Mouse (Mus musculus): Measurements from ENCODE around the gene Cav2. TPM values are rescaled to one million over a fixed set of nuclear protein-coding genes. Genes with fewer than 3 reads are reported as not detected.

Cav2 gene
- 5.8 and 11.5 TPM in 2 replicates for polyA plus RNA-seq (2012; rRNA removed)

DNA sequence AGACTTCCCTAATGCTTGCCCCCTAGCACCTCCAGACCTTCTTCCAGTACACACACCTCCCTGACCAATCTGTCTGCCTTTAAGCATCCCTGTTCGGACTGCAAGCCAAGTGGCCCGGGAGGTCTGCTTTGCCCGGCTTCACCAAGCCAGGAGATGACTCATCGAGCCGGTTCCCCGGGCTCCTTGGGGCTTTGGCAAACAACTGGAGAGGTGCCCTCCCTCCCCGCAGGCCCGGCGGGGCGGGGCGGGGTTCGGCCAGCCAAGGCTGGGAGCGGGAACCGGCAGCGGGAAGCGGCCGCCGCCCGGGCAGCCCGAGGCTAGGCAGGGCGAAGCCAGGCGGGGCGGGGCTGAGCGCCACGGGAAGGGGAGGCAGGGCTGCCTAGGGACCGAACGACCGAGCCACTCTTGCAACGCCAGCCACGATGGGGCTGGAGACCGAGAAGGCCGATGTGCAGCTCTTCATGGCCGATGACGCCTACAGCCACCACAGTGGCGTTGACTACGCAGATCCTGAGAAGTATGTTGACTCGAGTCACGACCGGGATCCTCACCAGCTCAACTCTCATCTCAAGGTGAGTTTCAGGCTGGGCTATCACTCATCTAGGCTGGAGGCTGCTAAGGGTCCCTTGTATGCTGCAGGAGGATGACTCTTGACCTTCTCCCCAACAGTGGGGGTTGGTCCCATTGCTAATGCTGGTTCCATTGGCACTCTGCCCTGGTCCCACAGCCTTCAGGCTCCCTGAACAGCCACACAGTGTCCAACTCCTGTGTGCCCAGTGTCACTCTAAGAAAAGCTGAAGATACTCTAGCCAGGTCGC is at the start of gene Cav2:
TSS of gene Cav2 (plus strand) at position 247 of the 818 bp plus-strand sequence.
- peak; percentile 61 for DNase-seq (ENCODE audit: low read depth, low spot score)
- WGBS: 2% methylated on average over 40 of the region's 40 CpGs

DNA sequence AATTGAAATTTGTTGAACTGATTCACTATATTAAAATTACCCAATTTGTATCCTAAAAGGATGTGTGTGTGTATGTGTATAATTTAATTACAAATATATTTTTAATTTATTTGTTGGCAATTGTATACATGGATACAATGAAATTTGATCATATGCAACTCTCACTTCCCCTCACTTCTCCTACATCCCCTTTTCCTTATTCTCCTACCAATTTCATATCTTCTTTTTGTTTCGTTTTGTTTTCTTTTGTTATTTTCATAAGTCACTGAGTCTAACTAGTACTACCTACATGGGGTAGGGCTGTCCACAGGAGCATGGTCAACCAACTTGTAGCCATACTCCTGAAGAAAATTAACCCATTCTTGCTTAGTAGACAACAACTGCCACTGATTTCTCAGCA is 41.3 kb upstream of the Cav2 start:
- DNase-seq (ENCODE audit: low read depth, low spot score): no peak
- 86% methylated on average over 1 of the region's 1 CpGs for WGBS

DNA sequence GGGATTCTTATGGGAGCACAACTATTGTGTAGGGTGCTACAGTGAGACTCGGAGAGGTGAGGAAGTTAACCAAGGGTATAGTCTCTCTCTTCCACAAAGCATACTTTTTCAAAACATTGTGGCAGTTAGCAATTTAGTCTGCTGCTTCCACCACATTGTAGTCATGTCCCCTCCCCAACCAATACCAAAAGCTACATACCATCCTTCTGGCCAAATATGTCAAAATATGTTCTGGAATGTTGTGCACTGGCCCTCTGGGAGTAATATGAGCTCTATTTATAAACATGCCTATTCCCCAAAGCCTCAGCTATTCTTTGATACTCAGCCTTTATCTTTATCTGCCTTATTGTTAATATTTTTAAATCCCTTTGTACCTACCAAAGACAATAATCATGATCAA is 40.0 kb upstream of the Cav2 start:
- WGBS: 97% methylated on average over 1 of the region's 1 CpGs
- no peak for DNase-seq (ENCODE audit: low read depth, low spot score)

DNA sequence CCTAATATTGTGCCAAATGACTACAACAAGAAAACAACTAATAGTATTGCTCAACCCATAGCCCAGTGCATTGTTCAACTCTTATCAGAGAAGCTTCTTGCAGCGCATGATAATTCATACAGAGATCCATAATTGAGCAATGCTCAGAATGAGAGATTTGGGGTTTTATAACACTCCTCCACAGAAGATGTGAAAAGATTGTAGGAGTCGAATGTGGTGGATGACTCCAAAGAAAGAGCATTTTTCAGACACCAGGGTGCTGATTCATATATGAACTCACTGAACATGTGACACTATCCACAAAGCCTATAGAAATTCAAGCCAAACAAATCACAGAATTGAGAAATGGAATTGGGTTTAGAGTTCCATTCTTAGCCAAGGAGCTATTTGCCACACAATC is 34.0 kb upstream of the Cav2 start:
- WGBS: 97% methylated on average over 2 of the region's 2 CpGs
- no peak for DNase-seq (ENCODE audit: low read depth, low spot score)

DNA sequence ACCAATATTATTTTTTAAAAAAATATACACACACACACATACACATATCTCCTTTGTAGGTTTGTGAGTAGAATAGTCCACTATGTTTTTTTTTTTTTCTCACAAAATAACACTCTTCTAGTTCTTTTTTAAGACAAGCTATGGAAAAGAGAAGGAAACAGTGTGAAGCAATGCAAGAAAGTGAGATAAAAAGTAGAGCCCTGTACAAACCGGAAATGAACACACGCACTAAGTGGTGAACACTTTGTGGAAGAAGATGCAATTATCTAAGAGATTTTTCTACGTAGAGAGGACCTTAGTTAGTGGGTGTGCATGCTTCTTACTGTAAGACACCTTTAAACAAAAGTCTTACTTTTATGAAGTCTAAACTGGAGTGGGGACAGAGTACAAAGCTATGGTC is 33.3 kb upstream of the Cav2 start:
- 77% methylated on average over 3 of the region's 3 CpGs for WGBS
- DNase-seq (ENCODE audit: low read depth, low spot score): no peak

DNA sequence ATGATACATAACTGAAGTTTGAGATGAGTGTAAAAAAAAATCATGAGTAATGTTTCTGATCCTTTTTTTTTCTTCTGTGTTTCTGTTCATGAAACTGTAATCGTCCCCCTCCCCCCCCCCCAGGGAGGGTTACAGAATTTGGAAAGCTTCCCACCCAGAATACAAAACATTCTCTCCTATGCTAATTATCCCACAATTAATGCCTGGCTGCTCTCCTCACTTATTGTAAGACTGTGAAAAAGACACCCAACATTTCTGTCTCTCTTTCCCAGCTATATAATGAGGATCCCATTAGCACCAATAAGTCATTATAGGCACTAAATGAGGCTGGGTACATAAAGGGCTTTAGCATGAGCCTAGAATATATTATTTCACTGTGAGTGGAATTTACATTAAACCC is 32.7 kb upstream of the Cav2 start:
- 83% methylated on average over 1 of the region's 1 CpGs for WGBS
- no peak for DNase-seq (ENCODE audit: low read depth, low spot score)

DNA sequence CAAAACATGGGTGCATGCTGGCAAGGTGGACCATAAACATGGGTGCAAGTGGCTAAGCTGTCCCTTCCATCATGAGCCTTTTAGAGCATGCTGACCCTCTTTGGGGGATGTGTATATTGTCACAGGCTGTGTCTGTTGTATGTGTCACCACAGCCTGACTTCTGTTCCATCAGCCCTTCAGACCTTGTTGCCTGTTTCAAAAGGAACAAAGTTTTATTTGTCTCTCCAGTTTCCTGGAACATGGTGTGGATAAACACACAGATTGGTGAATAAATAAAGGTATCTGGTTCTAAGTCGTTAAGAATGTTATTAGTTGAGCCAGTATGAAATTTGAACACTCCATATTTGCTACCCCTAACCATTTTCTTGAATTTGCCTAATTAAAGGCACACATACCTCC is 29.0 kb upstream of the Cav2 start:
- no peak for DNase-seq (ENCODE audit: low read depth, low spot score)
- 23% methylated on average over 1 of the region's 1 CpGs for WGBS

DNA sequence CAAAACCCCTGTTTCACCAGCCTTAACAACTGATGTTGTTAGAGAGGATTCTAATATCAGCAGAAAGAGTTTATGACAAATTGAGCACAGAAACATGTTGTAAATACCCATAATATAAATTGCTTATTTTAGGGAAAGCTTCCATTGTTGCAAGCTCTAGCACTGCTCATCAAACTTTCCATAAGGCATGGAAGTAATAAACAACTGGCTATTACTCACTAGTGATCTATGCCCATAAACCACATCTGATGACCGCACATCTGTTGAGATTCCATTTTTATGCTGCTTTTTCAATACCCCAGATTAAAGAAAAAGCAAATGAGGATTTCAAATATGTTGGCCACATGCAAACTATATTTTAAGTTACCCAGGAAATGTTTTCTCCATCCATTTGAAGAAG is 22.8 kb upstream of the Cav2 start:
- DNase-seq (ENCODE audit: low read depth, low spot score): no peak
- 78% methylated on average over 1 of the region's 1 CpGs for WGBS

DNA sequence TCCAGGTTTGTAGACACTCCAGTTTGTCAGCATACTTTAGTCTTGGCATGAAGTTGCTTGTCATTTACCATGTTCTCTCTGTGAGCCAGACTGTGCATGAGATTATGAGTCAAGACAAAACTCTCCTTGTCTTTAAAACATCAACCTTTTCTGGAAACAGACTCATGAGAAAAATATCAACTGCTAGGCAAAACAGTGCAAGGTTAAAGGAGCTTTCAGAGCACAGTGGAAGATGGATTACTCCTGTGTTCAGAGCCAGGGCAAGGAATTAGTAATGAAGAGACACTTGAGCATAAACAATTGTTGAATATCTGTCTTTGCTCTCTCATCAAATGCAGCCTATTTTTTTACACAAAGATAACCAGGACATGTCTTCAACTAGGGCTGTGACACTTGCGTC is 22.1 kb upstream of the Cav2 start:
- 92% methylated on average over 1 of the region's 1 CpGs for WGBS
- no peak for DNase-seq (ENCODE audit: low read depth, low spot score)

DNA sequence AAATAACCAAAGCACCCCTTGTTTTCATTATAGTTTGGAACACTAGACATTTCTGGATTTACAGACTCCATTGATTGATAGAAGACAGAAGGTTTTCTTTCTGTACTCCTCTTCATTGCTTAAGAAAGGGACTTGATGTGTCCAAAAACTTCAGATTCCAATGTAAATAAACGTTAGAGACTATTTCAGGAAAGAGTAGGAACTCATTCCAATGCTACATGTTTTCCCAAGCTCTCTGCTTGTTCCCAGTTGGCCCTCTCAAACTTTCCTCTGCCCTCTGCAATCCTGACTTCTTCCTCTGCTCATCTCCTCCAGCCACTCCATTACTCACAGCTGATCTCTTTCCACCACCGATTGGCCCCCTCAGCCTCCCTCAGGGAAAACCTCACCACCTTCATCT is 18.2 kb upstream of the Cav2 start:
- WGBS: 44% methylated on average over 2 of the region's 2 CpGs
- DNase-seq (ENCODE audit: low read depth, low spot score): no peak

DNA sequence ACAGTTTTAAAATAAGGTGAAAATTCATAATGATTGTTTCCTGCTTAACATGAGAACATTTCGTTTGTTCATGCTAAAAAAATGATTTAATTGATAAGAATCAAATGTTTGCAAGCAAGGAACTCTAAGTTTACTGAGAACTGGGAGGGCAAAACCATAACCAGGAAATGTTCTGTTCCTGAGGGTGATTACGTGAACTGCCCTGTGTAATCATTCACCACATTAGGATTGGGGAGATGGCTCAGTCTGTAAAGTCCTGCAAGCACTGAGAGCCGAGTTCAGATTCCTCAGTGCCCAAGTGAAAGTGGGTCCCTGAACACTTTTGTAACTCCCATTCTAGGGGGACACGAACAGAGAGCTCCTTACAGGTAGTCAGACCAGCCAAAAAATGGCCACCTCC is 15.9 kb upstream of the Cav2 start:
- DNase-seq (ENCODE audit: low read depth, low spot score): no peak
- WGBS: 42% methylated on average over 4 of the region's 4 CpGs

DNA sequence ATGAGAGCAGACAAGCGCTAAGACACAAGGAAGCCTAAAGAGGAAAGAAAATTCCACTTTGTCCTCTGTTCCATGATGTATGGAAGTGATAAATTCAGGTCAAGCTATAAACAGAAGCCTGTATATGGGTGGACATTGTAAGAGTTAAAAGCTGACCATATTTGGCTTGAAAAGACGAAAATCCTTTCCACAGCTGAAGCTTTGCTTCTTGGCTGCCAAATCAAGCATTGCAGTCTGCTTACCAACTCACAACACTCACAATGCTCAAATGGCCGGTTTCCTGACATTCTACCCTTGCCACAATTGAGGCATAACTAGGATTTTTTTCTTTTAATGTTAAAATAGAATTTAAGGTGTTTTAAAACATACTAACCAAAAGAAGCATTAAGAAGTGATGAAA is 14.5 kb upstream of the Cav2 start:
- DNase-seq (ENCODE audit: low read depth, low spot score): no peak
- WGBS: 79% methylated on average over 3 of the region's 3 CpGs

DNA sequence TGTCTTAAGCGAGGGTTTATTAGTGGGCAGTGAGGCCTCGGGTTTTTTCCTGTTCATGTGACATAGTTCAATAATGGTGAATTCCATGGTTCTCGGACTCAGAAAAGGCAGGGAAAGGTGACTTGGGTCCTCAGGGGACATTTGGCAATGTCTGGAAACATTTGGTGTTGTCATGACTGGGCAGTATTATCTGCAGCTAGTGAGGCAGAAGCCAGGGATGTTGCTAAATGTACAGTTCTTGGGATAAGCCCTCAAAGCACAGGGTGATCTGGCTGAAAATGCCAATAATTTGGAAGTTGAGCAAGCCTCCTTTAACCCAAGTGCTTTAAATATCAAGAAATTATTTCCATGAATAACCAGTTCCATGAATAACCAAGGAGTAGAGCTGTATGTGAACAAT is 2.6 kb upstream of the Cav2 start:
- 87% methylated on average over 3 of the region's 3 CpGs for WGBS
- no peak for DNase-seq (ENCODE audit: low read depth, low spot score)

DNA sequence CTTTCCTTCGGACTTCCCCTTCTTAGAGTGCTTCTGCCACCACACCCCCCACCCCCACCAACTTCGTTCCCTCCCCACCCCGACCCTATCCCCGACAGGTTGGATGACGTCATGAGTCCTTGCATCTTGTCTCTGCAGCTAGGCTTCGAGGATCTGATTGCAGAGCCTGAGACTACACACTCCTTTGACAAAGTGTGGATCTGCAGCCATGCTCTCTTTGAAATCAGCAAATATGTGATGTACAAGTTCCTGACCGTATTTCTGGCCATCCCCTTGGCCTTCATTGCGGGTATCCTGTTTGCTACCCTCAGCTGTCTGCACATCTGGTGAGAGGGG is 740 bp downstream of the Cav2 start:
- 23% methylated on average over 8 of the region's 8 CpGs for WGBS
- no peak for DNase-seq (ENCODE audit: low read depth, low spot score)

DNA sequence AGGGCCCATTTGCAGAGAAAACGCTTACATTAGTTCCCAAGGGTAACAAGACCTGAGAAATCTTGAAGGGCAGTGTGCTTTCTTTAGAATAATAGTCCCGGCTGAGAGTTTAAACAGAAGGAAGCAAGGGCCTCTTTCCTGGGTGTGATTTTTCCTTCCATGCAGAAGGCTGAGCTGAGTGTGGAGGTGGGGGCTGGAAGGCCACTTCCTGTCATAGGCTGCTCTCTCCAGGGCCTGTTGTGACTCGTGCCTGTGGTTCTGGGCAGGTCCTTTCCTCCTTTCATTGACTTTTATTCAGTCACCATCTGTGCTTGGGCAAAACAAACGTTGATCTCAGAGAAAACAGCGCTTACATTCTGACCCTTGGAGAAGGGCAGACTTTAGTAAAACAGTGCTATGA is 1.2 kb downstream of the Cav2 start:
- WGBS: 40% methylated on average over 5 of the region's 5 CpGs
- no peak for DNase-seq (ENCODE audit: low read depth, low spot score)

DNA sequence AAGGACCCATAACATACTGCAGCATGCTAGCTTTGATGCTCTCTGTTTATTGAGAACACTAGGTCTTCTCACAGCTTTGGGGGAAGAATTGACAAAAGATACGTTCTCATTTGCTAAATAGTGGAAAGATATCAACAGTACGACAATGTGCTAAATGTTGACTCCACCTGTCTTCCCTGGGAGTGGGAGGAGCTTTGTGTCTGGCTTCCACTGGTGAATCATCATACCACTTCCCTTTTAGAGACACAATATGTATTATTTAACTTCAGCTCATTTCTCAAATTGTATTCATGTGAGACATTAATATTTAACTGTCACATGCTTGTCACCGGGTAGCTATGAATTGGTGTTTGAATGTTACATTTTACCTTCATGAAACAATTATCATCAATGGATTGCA is 2.8 kb downstream of the Cav2 start:
- WGBS: 55% methylated on average over 3 of the region's 3 CpGs

DNA sequence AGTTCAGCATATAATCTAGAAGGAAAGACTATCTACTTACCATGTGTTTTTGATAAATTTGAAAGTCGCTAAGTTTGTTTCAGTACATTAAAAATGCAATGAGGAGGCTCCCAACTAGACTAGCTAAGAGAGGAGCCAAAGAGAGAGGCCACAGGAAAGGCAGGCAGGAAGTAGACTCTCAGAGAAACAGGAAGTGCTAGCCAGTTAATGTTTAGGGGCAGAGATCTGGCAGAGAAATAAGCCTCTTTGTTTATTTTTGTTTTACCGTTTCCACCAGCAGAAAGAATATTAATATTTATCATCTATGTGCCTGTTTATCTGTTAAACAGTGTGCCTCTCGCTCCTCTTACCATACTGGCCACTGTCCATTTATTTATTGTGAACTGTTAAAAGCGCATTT is 5.4 kb downstream of the Cav2 start:
- WGBS: 62% methylated on average over 4 of the region's 4 CpGs
- no peak for DNase-seq (ENCODE audit: low read depth, low spot score)

More for the DNA sequence above, 2.8 kb downstream of the Cav2 start:
- no peak for DNase-seq (ENCODE audit: low read depth, low spot score)

DNA sequence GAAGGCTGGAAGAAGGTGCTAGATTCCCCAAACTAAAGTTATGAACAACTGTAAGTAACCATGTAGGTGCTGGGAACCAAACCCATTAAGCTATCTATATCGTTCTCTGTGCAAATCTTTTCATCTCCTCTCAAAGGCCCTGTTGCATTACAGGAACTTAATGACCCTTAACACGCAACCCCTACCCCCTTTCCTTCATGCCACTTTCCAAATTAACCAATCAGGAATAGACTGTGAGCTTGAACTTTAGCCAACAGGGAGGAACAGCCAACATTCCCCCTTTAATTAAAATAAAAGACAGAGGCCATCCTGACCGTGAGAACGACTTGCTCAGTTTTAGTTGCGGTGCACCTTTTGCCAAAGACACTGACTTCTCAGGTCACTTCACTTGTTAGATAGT is 14.1 kb downstream of the Cav2 start:
- DNase-seq (ENCODE audit: low read depth, low spot score): no peak
- WGBS: 80% methylated on average over 5 of the region's 5 CpGs

DNA sequence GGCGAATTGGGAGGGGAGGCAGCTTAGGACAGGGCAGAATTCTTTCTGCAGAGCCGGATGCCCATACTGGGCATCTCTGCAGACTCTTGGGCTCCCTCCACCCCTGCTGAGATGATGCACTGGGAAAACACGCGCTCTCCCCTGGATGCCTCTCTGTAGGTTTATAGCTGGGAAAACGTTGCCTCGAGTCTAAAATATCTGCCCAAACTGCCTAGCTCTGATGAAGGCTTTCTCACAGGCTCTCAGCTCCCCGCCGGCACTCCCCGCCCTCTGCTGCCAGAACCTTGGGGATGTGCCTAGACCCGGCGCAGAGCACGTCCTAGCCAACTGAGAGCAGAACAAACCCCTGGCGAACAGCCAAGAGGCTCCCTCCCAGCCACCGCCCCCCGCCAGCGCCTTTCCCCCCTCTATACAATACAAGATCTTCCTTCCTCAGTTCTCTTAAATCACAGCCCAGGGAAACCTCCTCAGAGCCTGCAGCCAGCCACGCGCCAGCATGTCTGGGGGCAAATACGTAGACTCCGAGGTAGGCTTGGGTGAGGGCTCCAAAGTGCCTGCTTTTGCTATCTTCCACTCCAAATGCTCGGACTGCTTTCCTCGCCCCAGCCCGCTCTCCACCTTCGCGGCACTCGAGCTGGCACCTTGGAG is 25.1 kb downstream of the Cav2 start, which contains the start of gene Cav1:
TSS of gene Cav1 (plus strand) at position 382 of the 648 bp plus-strand sequence.
- WGBS: 2% methylated on average over 26 of the region's 26 CpGs
- no peak for DNase-seq (ENCODE audit: low read depth, low spot score)

DNA sequence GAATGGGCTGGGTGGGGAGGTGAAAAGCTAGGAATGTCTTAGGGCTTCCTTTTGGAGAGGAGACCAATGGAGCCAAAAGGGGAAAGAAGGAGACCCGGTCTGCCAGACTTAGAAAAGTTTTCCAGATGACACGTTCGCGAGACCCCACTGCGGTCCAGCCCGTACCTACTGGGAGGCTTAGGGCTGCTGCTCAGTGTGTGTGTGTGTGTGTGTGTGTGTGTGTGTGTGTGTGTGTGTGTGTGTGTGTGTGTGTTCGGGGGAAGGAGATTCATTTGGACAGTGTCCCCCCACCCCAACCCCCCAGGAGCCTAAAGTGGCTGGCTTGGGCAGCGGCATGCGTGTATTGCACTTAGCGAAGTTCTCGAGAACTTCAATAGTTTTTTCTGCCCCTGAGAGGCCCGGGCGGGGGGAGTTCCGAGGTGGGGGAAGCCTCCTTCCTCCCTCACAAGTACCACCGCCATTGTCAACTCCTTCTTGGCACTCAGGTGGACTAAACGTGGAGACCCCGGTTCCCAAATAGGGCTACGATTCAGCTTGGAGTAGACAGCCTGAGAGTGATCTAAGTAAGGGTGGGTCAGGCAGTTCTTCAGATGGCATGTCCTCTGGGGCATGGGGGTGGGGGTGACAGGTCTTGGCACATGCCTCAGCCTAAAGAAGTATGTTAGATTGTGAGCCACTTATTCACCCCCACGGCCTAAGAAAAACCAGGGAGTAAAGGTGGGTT is 25.8 kb downstream of the Cav2 start:
- WGBS: 2% methylated on average over 19 of the region's 19 CpGs
- DNase-seq (ENCODE audit: low read depth, low spot score): no peak
